18 mouse cellular contexts compared by ENCODE assay signal in genomic region chr10:37206986-37207385, GRCm38 (mm10).
"Had no signal": no experiment of that assay in that cellular context is flagged by ENCODE, and none has a peak within 500 bp of the region (broad histone marks: within the 10 kb centered on the region; RNA-seq: fewer than 3 reads in every experiment).

No protein-coding gene starts in this region.

- H3K4me1 ChIP-seq: liver, embryonic 15.5 days; midbrain, embryonic 12.5 days; neural tube, embryonic 12.5 days had no signal

- H3K27ac ChIP-seq: liver, embryonic 15.5 days; macrophage; midbrain, embryonic 12.5 days; neural tube, embryonic 12.5 days had no signal

- H3K9ac ChIP-seq: liver, embryonic 15.5 days; lung, embryonic 14.5 days; midbrain, embryonic 12.5 days; neural tube, embryonic 12.5 days had no signal

- DNase-seq: lung, adult 18-20 months; lung, embryonic 14.5 days; lung, postnatal 14 days; lung, postnatal 36 days; midbrain, embryonic 14.5 days; retina, postnatal 1 day; right cerebral cortex, adult 18-20 months; right cerebral cortex, postnatal 25 days; right cerebral cortex, postnatal 4 days; spleen, adult 18-20 months; thymus, adult 18-20 months; thymus, postnatal 14 days; thymus, postnatal 36 days had no signal

- H3K9me3 ChIP-seq: liver, embryonic 15.5 days; midbrain, embryonic 12.5 days; neural tube, embryonic 12.5 days had no signal

- H3K36me3 ChIP-seq: liver, embryonic 15.5 days; midbrain, embryonic 12.5 days; neural tube, embryonic 12.5 days had no signal

- H3K4me2 ChIP-seq: liver, embryonic 15.5 days; lung, embryonic 14.5 days; midbrain, embryonic 12.5 days; neural tube, embryonic 12.5 days had no signal

- H3K4me3 ChIP-seq: liver, embryonic 15.5 days; megakaryocyte, embryonic 14.5 days; midbrain, embryonic 12.5 days; neural tube, embryonic 12.5 days had no signal

- H3K27me3 ChIP-seq: liver, embryonic 15.5 days; megakaryocyte, embryonic 14.5 days; midbrain, embryonic 12.5 days; neural tube, embryonic 12.5 days had no signal
